Mouse (Mus musculus) limb, embryonic 12.5 days (tissue): ENCODE measurements around the gene Gm6899. TPM values are rescaled to one million over a fixed set of nuclear protein-coding genes. Genes with fewer than 3 reads are reported as not detected.

Experiments used
- ATAC-seq: fragments of 200-750 bp; cut with Nextera tagmentation; 2 replicates; pipeline ENCODE4 v1.8.0; 2017; ENCODE audit warnings: low read depth, moderate TSS enrichment; ENCODE audit not compliant: insufficient number of reproducible peaks, insufficient read depth, low FRiP score, low TSS enrichment
- H3K27ac ChIP-seq: fragments of 300-500 bp; sonication (generic); 2 replicates; pipeline ENCODE4 v1.5.1; 2016; ENCODE audit warnings: mild to moderate bottlenecking, moderate library complexity
- H3K27me3 ChIP-seq: fragments of 300-500 bp; sonication (generic); 2 replicates; pipeline ENCODE4 v1.6.1; 2016; ENCODE audit warnings: mild to moderate bottlenecking, moderate library complexity
- H3K36me3 ChIP-seq: fragments of 300-500 bp; sonication (generic); 2 replicates; pipeline ENCODE4 v1.6.1; 2016; ENCODE audit warnings: mild to moderate bottlenecking, moderate library complexity
- H3K4me1 ChIP-seq: fragments of 300-500 bp; sonication (generic); replicated peaks from 2 replicates; pipeline ENCODE4 v1.6.1; 2016
- H3K4me2 ChIP-seq: fragments of 300-500 bp; sonication (generic); 2 replicates; pipeline ENCODE4 v1.6.1; 2016; ENCODE audit warnings: mild to moderate bottlenecking, moderate library complexity
- H3K4me3 ChIP-seq: fragments of 300-500 bp; sonication (generic); replicated peaks from 2 replicates; pipeline ENCODE4 v1.5.1; 2016; ENCODE audit warnings: mild to moderate bottlenecking
- H3K9ac ChIP-seq: fragments of 300-500 bp; sonication (generic); replicated peaks from 2 replicates; pipeline ENCODE4 v1.6.1; 2016; ENCODE audit warnings: mild to moderate bottlenecking, moderate library complexity
- H3K9me3 ChIP-seq: fragments of 300-500 bp; sonication (generic); 2 replicates; pipeline ENCODE4 v1.6.1; 2016; ENCODE audit warnings: mild to moderate bottlenecking, moderate library complexity
- whole genome bisulfite sequencing: fragments of 180-500 bp; shearing (Covaris S2); methylation state at CpG from one replicate; pipeline ENCODE4 v1.1.7; 2016; 5-methylcytosine and 5-hydroxymethylcytosine counted together
- polyA plus RNA-seq: library from polyadenylated mRNA; unstranded; fragments of >200 nt; fragmentation: Nextera tagmentation; extraction: Ambion mirVana; gene quantifications from 2 replicates; pipeline ENCODE4 v1.2.1, GENCODE M21; 2016

Gene Gm6899
- polyA plus RNA-seq = not detected in 2 replicates

DNA sequence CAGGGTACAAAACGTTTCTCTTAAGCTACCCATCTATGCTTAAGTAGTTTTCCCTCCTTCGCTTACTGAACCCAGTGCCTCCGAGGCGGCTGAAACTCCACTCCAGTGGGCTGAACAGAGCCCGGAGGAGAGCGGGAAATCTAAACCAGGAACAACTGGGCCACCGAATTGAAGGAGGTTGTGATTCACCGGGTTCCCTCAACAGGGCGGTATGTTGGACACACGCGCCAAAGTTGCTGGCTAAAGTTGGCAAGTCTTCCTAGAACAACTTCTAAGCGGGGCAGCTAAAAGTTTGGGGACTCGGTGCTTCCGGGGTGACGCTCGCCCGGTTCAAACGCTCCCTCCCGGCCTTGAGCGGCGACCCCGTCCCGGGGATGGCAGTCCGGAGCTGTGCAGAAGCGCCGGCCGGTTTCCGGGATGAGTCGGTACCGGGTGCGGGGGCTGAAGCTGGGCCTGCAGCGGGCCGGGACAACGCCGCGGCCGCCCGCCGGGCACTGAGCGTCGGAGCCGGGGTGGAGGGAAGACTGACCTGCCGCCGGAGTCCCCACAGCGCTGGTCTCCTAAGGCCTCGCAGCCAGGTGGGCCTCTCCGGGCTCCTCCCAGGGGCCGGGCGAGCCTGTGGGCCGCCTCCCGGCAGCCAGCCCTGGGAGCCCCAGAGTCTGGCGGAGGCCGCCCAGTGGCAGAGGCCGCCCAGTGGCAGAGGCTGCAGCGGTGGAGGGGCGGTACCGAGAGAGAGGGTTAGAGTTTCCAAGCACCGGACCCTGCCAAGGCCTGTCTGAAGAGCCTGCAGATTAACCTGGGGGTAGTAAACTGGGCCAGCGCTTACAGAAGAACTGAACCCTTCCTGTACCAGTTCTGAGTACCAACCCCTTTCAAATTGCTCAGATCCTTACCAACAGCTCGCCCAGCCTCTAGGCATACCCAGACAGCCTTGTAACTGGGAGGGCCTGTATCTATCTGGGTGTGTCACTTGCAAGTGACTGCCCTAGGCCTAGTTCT, at the start of gene Gm6899, which contains the start of gene Vrk2:
Gene Gm6899 (plus strand): TSS at position 181 of the 999 bp plus-strand sequence.
Gene Vrk2 (minus strand): TSS at position 939 of the 999 bp plus-strand sequence.
- no peaks in the 10 kb centered on the region for H3K9me3 ChIP-seq
- no peaks in the 10 kb centered on the region for H3K36me3 ChIP-seq
- WGBS = under 1% methylated on average over 60 of the region's 60 CpGs
- H3K4me2 ChIP-seq = peak within 1 kb of the TSS; percentile 66
- peak within 1 kb of the TSS; percentile 79 for H3K4me3 ChIP-seq
- H3K4me1 ChIP-seq = peaks cover 6% of the 10 kb centered on the region
- H3K9ac ChIP-seq = peak within 1 kb of the TSS; percentile 81
- H3K27me3 ChIP-seq = no peaks in the 10 kb centered on the region
- peak within 1 kb of the TSS; percentile 86 for H3K27ac ChIP-seq
- peak; percentile 99 for ATAC-seq

GRCm38 (mm10) chr11:26551551-26551950, 41.5 kb upstream of the Gm6899 start:
- no peaks in the 10 kb centered on the region for H3K9me3 ChIP-seq
- H3K27me3 ChIP-seq = no peaks in the 10 kb centered on the region
- WGBS = 88% methylated on average over 3 of the region's 3 CpGs
- no peak overlapping the region for H3K27ac ChIP-seq
- H3K4me3 ChIP-seq = no peak overlapping the region
- H3K4me1 ChIP-seq = no peaks in the 10 kb centered on the region
- H3K36me3 ChIP-seq = no peaks in the 10 kb centered on the region
- no peak for ATAC-seq
- H3K9ac ChIP-seq = no peak overlapping the region
- H3K4me2 ChIP-seq = no peak overlapping the region

DNA sequence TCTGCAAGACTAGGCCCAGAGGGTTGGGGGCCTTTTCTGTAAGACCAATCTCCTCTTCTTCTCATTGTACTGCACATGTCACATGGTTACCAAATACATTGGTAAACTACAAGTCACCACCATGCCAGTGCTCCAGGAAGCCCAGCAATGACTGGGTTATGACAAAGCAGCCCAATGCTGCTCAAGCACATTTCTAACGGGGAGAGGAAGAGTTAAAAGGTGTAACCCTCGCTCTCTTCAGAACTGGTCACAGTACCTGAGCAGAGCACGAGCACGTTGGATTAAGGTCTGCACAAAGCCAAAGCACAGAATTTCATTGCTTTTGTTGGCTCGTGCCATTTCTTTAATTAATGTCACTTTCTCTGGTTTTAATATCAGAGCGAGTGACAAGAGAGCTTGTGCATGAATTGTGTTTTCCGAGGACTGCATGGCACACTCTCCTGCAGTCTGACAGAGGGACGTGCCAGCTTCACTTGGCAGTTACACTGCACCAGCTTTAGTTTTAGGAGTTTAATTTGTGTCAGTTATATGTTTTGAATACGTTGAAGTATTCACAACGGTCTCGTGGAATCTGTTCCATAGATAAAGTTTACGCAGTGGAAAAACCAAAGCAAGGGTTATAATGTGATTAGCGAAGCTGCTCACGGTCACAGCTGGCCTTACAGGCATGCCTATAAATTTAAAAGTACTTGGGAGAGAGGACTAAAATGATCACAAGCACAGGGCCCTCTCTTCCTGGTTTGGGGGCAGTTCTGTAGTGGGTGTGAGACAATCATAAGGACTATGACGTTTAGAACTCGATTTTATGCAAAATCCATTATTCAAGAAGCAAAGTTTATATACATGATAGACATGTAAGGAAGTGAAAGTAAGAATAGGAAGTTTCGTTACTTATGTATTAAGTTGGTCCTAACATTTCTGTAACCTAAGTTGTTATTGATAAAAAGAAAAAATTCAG, 7.4 kb upstream of the Gm6899 start:
- no peaks in the 10 kb centered on the region for H3K36me3 ChIP-seq
- no peak overlapping the region for H3K27ac ChIP-seq
- no peak for ATAC-seq
- 69% methylated on average over 17 of the region's 17 CpGs for WGBS
- no peaks in the 10 kb centered on the region for H3K9me3 ChIP-seq
- H3K9ac ChIP-seq = no peak overlapping the region
- H3K4me3 ChIP-seq = no peak overlapping the region
- no peaks in the 10 kb centered on the region for H3K27me3 ChIP-seq
- no peaks in the 10 kb centered on the region; the same call in 1 of the 2 replicates for H3K4me1 ChIP-seq
- H3K4me2 ChIP-seq = no peak overlapping the region

- H3K4me2 ChIP-seq = no peak overlapping the region
- no peaks in the 10 kb centered on the region; the same call in 1 of the 2 replicates for H3K4me1 ChIP-seq
- no peak overlapping the region for H3K9ac ChIP-seq
- H3K9me3 ChIP-seq = no peaks in the 10 kb centered on the region
- no peaks in the 10 kb centered on the region for H3K36me3 ChIP-seq
- no peak for ATAC-seq
- no peak overlapping the region for H3K27ac ChIP-seq
- H3K27me3 ChIP-seq = no peaks in the 10 kb centered on the region
- H3K4me3 ChIP-seq = no peak overlapping the region
- 80% methylated on average over 6 of the region's 6 CpGs for WGBS
These were observed 6.5 kb upstream of the Gm6899 start for GRCm38 (mm10) chr11:26586367-26587183.

GRCm38 (mm10) chr11:26587184-26587524, 5.9 kb upstream of the Gm6899 start:
- no peak overlapping the region for H3K9ac ChIP-seq
- no peaks in the 10 kb centered on the region for H3K36me3 ChIP-seq
- no peaks in the 10 kb centered on the region for H3K27me3 ChIP-seq
- H3K4me2 ChIP-seq = no peak overlapping the region
- no peak for ATAC-seq
- WGBS = 91% methylated on average over 1 of the region's 1 CpGs
- H3K4me1 ChIP-seq = no peaks in the 10 kb centered on the region; the same call in 1 of the 2 replicates
- no peaks in the 10 kb centered on the region for H3K9me3 ChIP-seq
- no peak overlapping the region for H3K27ac ChIP-seq
- H3K4me3 ChIP-seq = no peak overlapping the region

GRCm38 (mm10) chr11:26592395-26593053, 517 bp upstream of the Gm6899 start:
- no peaks in the 10 kb centered on the region for H3K9me3 ChIP-seq
- no peak for ATAC-seq
- H3K4me1 ChIP-seq = peaks cover 6% of the 10 kb centered on the region
- 28% methylated on average over 6 of the region's 6 CpGs for WGBS
- peak overlapping the region; percentile 86 for H3K27ac ChIP-seq
- H3K4me3 ChIP-seq = peak overlapping the region; percentile 79
- peak overlapping the region; percentile 81 for H3K9ac ChIP-seq
- no peaks in the 10 kb centered on the region for H3K27me3 ChIP-seq
- H3K36me3 ChIP-seq = no peaks in the 10 kb centered on the region
- peak overlapping the region; percentile 66 for H3K4me2 ChIP-seq

- Histone ChIP-seq H3K27ac (no peak overlapping the region), H3K4me3 (no peak overlapping the region), H3K9me3 (no peaks in the 10 kb centered on the region), H3K36me3 (no peaks in the 10 kb centered on the region), H3K9ac (no peak overlapping the region), H3K4me1 (peaks cover 6% of the 10 kb centered on the region), H3K4me2 (no peak overlapping the region), H3K27me3 (no peaks in the 10 kb centered on the region)
- 100% methylated on average over 1 of the region's 1 CpGs for WGBS
- ATAC-seq = no peak
These were observed 1.4 kb downstream of the Gm6899 start for GRCm38 (mm10) chr11:26594487-26594886.

DNA sequence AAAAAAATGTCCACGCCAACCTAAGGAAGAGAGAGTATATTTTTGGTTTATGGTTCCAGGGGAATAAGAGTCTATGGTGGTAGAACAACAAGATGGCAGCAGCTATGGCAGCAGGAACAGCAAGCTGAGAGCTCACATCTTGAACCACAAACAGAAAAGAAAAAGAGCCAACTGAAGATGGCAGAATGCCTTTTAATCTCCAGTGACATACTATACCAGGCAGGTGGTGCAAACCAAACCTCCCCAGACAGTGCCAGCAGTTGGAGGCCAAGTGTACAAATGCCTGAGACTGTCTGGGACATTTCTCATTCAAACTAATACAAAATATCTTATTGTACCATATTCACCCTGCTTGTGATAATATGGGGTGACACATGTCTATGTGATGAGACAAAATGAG, 3.1 kb downstream of the Gm6899 start:
- no peak overlapping the region for H3K4me2 ChIP-seq
- no peak overlapping the region for H3K27ac ChIP-seq
- no peaks in the 10 kb centered on the region for H3K9me3 ChIP-seq
- no peaks in the 10 kb centered on the region for H3K36me3 ChIP-seq
- WGBS = 81% methylated on average over 1 of the region's 1 CpGs
- H3K9ac ChIP-seq = no peak overlapping the region
- H3K4me1 ChIP-seq = peaks cover 6% of the 10 kb centered on the region
- no peak overlapping the region for H3K4me3 ChIP-seq
- no peaks in the 10 kb centered on the region for H3K27me3 ChIP-seq
- no peak for ATAC-seq

DNA sequence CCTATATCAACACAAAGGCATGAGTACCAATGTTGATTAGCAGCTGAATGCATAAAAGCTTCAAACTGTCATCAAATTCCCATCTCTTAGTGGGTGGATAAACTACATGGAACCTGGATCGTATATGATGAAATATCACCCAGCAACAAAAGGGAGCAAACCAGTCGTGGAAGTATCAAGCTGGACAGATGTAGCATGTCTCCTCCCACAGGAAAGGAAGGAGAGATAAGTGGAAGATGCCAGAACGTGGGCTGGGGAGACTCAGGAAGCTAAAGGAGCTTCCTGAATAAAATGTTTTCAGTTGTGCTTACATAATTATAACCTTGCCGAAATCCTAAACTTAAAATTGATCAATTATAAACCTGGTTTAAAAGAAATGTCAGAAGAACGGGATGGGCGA, 4.1 kb downstream of the Gm6899 start:
- Histone ChIP-seq H3K27me3 (no peaks in the 10 kb centered on the region), H3K9me3 (no peaks in the 10 kb centered on the region), H3K4me1 (peaks cover 6% of the 10 kb centered on the region), H3K36me3 (no peaks in the 10 kb centered on the region), H3K27ac (no peak overlapping the region), H3K4me2 (no peak overlapping the region), H3K4me3 (no peak overlapping the region), H3K9ac (no peak overlapping the region)
- ATAC-seq = no peak
- 78% methylated on average over 6 of the region's 6 CpGs for WGBS

DNA sequence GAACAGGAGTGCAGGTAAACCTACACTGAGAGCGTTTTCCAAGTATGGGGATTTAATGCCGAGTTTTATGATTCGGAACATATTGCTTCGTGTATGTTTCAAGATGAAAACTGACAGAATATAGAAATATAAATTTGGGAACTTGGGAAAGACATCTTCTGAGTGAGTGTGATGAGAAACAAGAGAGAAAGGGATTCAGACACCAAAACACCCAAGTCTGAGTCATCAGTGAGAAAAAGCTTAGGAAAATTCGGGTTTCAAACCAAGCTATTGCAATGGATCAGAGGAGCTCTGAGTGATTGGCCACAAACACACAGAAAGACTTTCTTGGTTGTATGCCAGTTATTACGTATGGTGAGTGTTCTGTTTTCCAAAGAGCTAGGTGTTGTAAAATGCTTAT, 4.7 kb downstream of the Gm6899 start:
- ATAC-seq = no peak
- Histone ChIP-seq H3K9me3 (no peaks in the 10 kb centered on the region), H3K4me3 (no peak overlapping the region), H3K36me3 (no peaks in the 10 kb centered on the region), H3K27ac (no peak overlapping the region), H3K27me3 (no peaks in the 10 kb centered on the region), H3K4me2 (no peak overlapping the region), H3K4me1 (peaks cover under 1% of the 10 kb centered on the region), H3K9ac (no peak overlapping the region)
- 75% methylated on average over 6 of the region's 6 CpGs for WGBS
